Mouse (Mus musculus): ENCODE results near the gene Vmn1r58.
"Not testable (repeated sequence)": the region's sequence is repeated elsewhere in the genome, so short reads cannot be mapped to it uniquely, and the experiment has no call there.

Vmn1r58 gene

DNA sequence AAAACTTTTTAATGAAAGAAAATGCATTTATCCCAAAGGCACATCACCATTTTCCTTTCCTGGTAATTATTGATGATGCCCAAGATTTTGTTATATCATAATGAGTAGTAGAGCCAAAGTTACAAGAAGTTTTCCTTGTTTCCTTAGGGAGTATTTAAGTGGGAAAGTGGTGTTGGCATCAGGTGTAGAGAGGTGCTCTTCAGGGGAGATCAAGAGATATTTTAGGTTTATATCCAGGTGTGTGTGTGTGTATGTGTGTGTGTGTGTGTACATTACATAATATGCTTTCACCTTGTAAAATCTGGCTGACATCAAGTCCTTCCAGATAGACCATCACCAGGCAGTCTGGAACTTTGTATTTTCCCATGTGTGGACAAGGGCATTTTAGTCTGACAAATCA is at the start of gene Vmn1r58:
TSS of gene Vmn1r58 (minus strand) at position 101 of the 400 bp plus-strand sequence.
- not testable (repeated sequence) for DNase-seq

DNA sequence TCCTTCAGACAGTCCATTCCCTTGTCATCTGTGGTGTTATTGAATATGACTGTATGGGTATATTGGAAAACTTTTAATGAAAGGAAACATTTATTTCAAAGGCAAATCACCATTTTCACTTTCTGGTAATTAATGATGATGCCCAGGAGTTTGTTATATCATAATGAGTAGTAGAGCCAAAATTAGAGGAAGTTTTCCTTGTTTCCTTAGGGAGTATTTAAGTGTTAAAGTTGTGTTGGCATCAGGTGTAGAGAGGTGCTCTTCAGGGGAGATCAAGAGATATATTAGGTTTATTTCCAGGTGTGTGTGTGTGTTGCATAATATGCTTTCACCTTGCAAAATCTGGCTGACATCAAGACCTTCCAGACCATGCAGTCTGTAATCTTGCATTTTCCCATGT is 43.5 kb upstream of the Vmn1r58 start, which contains the start of gene Vmn1r59:
TSS of gene Vmn1r59 (minus strand) at position 101 of the 400 bp plus-strand sequence.
- no peak for DNase-seq

DNA sequence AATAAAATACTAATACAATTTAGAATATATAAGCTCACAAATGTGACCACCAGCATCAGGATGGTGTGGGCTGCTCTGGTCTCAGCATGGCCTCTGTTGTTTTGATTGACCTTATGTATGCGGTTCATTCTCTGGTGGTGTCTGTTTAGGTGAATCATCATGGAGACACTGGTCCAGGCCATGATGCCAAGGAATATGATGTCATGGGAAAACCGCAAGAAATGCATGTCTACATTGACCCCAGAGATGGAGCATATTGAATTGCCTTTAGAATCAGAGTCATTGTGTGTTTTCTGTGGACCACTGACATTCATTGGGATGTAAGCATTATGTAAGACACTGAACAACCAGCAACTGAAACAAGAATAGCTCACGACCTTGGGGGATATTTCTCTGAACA is 40.8 kb upstream of the Vmn1r58 start:
- DNase-seq, result not testable (repeated sequence)

DNA sequence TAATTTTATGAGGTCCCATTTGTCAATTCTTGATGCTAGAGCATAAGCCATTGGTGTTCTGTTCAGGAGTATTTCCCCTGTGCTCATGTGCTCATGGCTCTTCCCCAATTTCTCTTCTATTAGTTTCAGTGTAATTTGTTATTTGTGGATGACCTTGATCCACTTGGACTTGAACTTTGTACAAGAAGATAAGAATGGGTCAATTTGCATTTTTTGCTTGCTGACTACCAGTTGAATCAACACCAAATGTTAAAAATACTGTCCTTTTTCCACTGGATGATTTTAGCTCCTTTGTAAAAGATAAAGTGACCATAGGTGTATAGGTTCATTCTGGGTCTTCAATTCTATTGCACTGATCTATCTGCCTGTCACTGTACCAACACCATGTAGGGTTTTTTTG is 35.4 kb upstream of the Vmn1r58 start:
- no peak for DNase-seq

DNA sequence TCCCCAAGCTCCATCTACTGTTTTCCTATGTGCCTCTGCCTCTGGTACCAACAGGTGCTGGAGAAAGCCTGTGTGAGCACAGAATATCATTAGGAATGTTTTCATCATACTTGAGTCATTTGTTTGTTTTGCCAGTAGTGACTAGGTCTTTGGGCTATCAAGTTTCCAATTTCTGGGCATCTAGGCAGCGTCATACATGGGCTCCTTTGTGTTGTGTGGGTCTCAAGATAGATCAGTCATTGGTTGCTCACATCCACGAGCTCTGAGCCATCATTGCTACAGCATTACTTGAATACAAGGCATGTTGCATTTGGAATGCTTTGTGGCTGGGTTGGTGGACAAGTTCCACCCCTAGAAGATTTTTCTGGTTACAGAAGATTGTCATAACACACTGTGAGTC is 7.0 kb downstream of the Vmn1r58 start:
- DNase-seq, result no peak

DNA sequence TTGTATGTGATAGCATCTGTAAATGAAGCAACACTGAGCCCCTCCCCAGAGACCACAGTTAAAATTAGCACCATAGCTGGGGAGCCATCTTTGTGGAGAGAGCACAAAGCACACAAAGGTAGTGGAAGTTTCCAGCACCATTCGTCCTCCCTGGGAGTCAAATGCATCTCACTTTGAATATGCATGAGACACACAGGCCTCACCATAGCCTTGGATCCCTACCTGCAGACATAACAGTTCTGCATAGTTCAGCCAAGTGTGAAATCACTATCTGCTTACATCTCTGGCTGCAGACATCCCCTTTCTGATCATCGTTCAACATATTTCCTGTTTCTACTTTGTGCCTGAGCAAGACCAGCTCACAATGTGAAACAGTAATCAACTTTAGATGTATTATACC is 46.5 kb downstream of the Vmn1r58 start:
- no peak for DNase-seq

DNA sequence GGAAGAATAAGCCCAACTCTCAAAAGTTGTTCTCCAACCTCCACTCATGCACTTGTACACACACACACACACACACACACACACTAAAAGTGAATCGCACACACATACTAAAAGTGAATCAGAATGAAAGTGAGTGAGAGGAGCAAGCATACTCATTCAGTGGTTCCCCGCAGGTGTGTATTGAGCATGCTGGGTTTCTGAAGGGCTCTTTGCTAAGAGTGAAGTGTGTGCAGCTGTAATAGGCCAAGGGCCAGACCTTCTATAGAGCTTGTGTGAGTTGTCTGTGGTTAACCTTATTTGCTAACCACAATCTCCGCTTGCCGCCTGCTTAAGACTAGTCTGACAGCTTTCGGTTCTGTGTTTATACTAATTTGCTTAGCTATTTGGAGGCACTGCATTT is 49.6 kb downstream of the Vmn1r58 start:
- DNase-seq, result no peak

Data from kidney, postnatal 10 days (tissue).